Mouse (Mus musculus) heart, adult 2 months (tissue): ENCODE results near the gene Ccdc142.

Experiments
- EP300 ChIP-seq: fragments of 200-500 bp; IDR thresholded peaks from 2 replicates; pipeline ENCODE4 v1.6.1; 2011; ENCODE audit warnings: low read depth, low read length, control low read depth; ENCODE audit not compliant: insufficient read depth
- POLR2A ChIP-seq: fragments of 200-500 bp; IDR thresholded peaks from 2 replicates; pipeline ENCODE4 v1.6.1; 2011; ENCODE audit warnings: mild to moderate bottlenecking, low read depth, low read length, control low read depth; ENCODE audit not compliant: insufficient read depth

DNA sequence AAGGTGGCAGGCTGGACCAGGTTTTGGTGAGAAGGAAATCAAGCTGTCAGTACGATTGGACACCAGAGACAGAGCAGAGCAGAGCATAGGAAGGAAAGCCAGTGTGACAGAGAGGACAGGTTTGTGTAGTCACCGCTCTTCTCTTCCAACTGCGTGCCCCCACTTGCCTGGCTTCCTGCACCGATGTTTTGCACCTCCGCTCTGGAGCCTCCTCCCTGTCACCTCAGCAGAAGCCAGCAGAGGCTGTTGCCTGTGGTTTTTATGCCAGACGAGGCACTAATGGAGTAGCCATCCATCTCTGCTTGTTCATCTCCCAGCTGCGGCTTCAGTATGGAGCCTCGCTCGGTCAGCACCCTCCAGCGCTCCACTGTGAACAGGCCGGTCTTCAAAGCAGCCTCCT is 41.5 kb downstream of the Ccdc142 start:
- TF ChIP-seq EP300 (no peak), POLR2A (no peak)
